In the genomic region with DNA sequence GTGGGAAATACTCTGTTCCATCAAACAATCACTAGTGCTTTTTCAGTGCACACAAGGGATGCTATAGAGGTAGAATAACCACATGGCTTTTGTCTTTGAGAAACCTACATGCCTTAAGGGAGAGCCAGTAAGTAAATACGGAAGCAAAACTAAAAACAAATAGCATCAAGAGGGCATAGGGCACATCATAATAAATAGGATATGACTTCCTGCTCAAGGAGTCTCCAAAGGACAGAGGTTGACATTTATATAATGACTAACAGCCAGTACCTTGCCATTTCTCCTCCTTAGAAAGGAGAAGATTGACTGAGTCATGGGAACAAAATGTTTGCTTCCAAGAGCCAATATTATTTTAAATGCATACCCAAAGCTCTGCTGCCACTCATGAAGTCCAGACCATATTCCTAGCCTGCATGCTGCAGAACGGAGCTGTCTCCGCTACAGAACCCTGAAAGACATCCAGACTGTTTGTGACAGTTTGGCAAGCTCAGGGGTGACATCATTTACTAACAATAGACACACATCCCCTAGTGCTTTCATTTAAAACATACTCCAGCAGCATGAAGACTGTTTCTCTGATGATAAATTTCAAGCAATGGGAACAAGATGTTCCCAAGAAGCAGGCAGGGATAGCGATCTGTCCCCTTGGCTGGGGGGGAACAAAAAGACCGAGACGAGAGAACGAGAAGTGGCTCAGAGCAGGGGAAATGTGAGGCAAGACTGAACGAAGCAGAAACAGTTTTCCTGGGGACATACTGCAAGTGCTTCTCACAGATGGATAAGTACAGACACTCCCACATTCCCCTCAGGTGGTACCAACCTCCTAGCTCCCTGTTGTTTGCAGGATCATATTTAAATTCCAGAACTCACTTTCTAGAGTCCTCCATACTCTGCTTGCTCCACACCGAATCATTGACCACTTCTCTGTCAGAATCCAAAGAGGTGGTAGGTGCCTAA, we compare ENCODE assay signal across 8 mouse cellular contexts. TPM values are rescaled to one million over a fixed set of nuclear protein-coding genes. Genes with fewer than 3 reads are reported as not detected.
DNase-seq lines count a peak whose midpoint lies in the region; ATAC-seq lines count a peak whose summit lies in the region.

No protein-coding gene starts in this region.

- ATAC-seq in heart, embryonic 16.5 days (replicated peaks; ENCODE audit: extremely low read depth, insufficient read depth, low FRiP score) = peak; percentile 77
- ATAC-seq in megakaryocyte-erythroid progenitor cell, adult 5-6 weeks (replicated peaks; ENCODE audit: low FRiP score, low TSS enrichment, poor library complexity, severe bottlenecking) = no peak

- no peaks in the 10 kb centered on the region for H3K9me3 ChIP-seq in heart, embryonic 16.5 days (replicated peaks; ENCODE audit: control insufficient read depth, low read length)

- WGBS in heart, embryonic 16.5 days = 29% methylated on average over 9 of the region's 9 CpGs

- H3K4me1 ChIP-seq in heart, embryonic 16.5 days (ENCODE audit: control insufficient read depth, insufficient read depth, low read length) = peaks cover 3% of the 10 kb centered on the region; the same call in 1 of the 2 replicates

- H3K27me3 ChIP-seq in heart, embryonic 16.5 days (ENCODE audit: control insufficient read depth, insufficient read depth, low read length) = peaks cover 9% of the 10 kb centered on the region; the same call in 1 of the 2 replicates

- DNase-seq in left cerebral cortex, adult 11 months (ENCODE audit: low spot score) = peak; percentile 38
- DNase-seq in left cerebral cortex, postnatal 4 days = no peak
- DNase-seq in cerebellum, adult 8-10 months = peak; percentile 66
- peak; percentile 33 to 55 for DNase-seq in layer of hippocampus, postnatal 36 days
- peak; percentile 31 to 53 for DNase-seq in right cerebral cortex, postnatal 36 days (ENCODE audit: low spot score in 2 of 2)
- DNase-seq in spleen, postnatal 4 days (ENCODE audit: low spot score in 2 of 2) = no peak

- intact Hi-C loops in left cerebral cortex, postnatal 4 days (cut with DNase I) = loop anchor here (10.0 kb wide), 1 partner anchor 185 kb away; the partner anchor contains the start of gene Ddx3x

- no peaks in the 10 kb centered on the region for H3K36me3 ChIP-seq in heart, embryonic 16.5 days (ENCODE audit: control insufficient read depth, insufficient read depth)

- H3K4me2 ChIP-seq in heart, embryonic 16.5 days (ENCODE audit: low read depth, low read length) = peak overlapping the region; percentile 50

- H3K9ac ChIP-seq in heart, embryonic 16.5 days (ENCODE audit: low read length) = peak overlapping the region; percentile 50

- H3K27ac ChIP-seq in heart, embryonic 16.5 days (ENCODE audit: low read length) = peak overlapping the region; percentile 79

- H3K4me3 ChIP-seq in heart, embryonic 16.5 days (ENCODE audit: low read length) = peak overlapping the region; percentile 35

RNA-seq across cellular contexts. Expression of gene Nyx, which starts 3.5 kb away (rescaled TPM):
- 1 to 10 TPM in 1 of 2 experiments, under 1 TPM in 1; 0.54 to 1.1 TPM for total RNA-seq in left cerebral cortex, postnatal 4 days (2021)
- 0.05 and 0.07 TPM in 2 replicates for polyA plus RNA-seq in heart, embryonic 16.5 days (2015; fragmentation: Nextera tagmentation; extraction: Ambion mirVana)
- total RNA-seq in layer of hippocampus, postnatal 36 days (2021) = 1 to 10 TPM in 1 of 2 experiments, under 1 TPM in 1; 0.95 to 1.1 TPM
- total RNA-seq in megakaryocyte-erythroid progenitor cell, adult 5-6 weeks (2014; fragmentation: Nextera tagmentation) = not detected in 2 replicates
- not detected in 2 replicates for total RNA-seq in megakaryocyte-erythroid progenitor cell, adult 5-6 weeks (2017)

Comparison
In these comparisons a context has a peak if more than half of its experiments do, and no peak if none do; other contexts are left out.
1. DNase-seq: peak in left cerebral cortex, adult 11 months (single experiment), cerebellum, adult 8-10 months (single experiment), layer of hippocampus, postnatal 36 days (2 of 2) and right cerebral cortex, postnatal 36 days (2 of 2); none in left cerebral cortex, postnatal 4 days (single experiment) and spleen, postnatal 4 days (0 of 2).